Mouse (Mus musculus) Patski (cell line): Measurements from ENCODE around the gene Strip1. TPM values are rescaled to one million over a fixed set of nuclear protein-coding genes. Genes with fewer than 3 reads are reported as not detected.

Experiments
- ATAC-seq: fragments of 100-300 bp; one replicate; pipeline ENCODE4 v1.8.0; 2021
- CTCF ChIA-PET: fragments of 350-600 bp; sonication (Branson Sonifier 250); formaldehyde crosslinking; loops from one replicate; lab custom pipeline; 2022; ENCODE audit warnings: inconsistent platforms; lab: Charles Lee
- POLR2A ChIA-PET: fragments of 350-600 bp; sonication (Branson Sonifier 250); formaldehyde crosslinking; loops from one replicate; lab custom pipeline; 2022; ENCODE audit warnings: antibody characterized with exemption, inconsistent platforms; lab: Charles Lee
- DNase-seq: peaks from one replicate; pipeline ENCODE4 v3.0.0-alpha.2; 2011; ENCODE audit warnings: low read depth, low spot score
- H3K27me3 ChIP-seq: fragments of 371-371 bp; one replicate; pipeline ENCODE4 v1.5.1; 2021
- CTCF ChIP-seq: fragments of 100-300 bp; IDR thresholded peaks from one replicate; pipeline ENCODE4 v1.5.1; 2021
- in situ Hi-C: fragments of 300-500 bp; cut with MboI; formaldehyde crosslinking; loops from 3 replicates; pipeline ENCODE4 v1.11.1; 2018; ENCODE audit warnings: low pct_unique_long_range_greater_than_20kb, mixed read lengths
- polyA plus RNA-seq: library from polyadenylated mRNA; unstranded; gene quantifications from one replicate; pipeline ENCODE4 v1.2.3, GENCODE M21; 2021

Strip1 gene
- polyA plus RNA-seq, 1 experiment from 2014 or later, result 84.5 TPM

DNA sequence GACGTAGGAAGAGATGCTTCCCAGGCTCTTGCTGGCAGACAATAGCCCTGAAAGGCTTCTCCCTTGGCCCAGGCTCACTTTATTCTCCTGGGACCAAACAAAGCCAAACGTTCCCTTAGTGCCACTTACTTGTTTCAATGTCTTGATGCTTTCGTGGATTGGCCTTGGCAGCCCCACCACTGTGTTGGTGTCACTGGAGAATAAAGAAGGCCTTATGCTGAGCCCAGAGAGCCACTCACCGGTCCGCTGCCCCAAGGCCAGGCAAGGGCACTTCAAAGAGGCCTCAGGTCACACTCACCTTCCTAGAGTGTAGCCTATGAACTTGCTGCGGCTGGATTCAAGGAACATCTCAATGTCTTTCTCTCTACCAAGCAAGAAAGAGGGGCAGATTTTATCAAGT is 11.6 kb downstream of the Strip1 start:
- in situ Hi-C loops, result no loop called here
- no peak for ATAC-seq
- H3K27me3 ChIP-seq, result no peaks in the 10 kb centered on the region
- no peak for DNase-seq
- TF ChIP-seq CTCF, result no peak
- ChIA-PET CTCF (interaction anchor here (1.3 kb wide), 1 partner anchor 11 kb away, joined by 3 read pairs; the partner anchor contains the start of gene Gm10961), POLR2A (no interaction called here)

DNA sequence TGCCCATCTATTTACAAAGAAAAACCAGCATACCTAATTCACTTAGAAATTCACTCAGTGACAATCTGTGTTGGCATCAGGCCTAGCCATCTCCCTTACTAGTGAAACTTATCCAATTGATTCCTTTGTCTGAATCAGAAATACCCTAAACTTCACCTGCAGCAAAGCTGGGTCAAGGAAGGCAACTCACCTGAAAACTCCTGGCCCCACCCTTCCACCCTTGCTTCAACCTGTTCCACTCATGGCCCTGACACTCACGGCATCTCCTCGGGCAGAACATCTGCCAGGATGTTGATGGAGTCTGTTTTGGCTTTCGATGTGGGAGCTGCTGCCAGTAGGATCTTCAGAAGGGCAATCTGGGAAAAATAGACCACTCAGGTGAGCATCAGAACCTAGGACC is 13.7 kb downstream of the Strip1 start:
- TF ChIP-seq CTCF, result no peak

GRCm38 (mm10) chr3:107612902-107613525 is 18.5 kb downstream of the Strip1 start:
- ATAC-seq (peak; percentile 73), DNase-seq (peak; percentile 49)
- CTCF ChIA-PET, result interaction anchor here (0.7 to 6.6 kb wide), 21 partner anchors 11 to 251 kb away, joined by 3 to 57 read pairs (median 4); partner anchors contain the start of gene Ubl4b
- POLR2A ChIA-PET, result interaction anchor here (0.6 to 1.7 kb wide), 3 partner anchors 37 to 54 kb away, joined by 4 to 5 read pairs (median 4); no protein-coding TSS in a partner anchor
- no peak for TF ChIP-seq CTCF
- in situ Hi-C loops, result loop anchor here (5.0 kb wide), 1 partner anchor 41 kb away; no protein-coding TSS in a partner anchor
- H3K27me3 ChIP-seq, result no peaks in the 10 kb centered on the region

More for the DNA sequence above, 13.7 kb downstream of the Strip1 start:
- ATAC-seq (no peak), DNase-seq (no peak)
- no peaks in the 10 kb centered on the region for H3K27me3 ChIP-seq
- in situ Hi-C loops, result no loop called here
- ChIA-PET POLR2A (no interaction called here), CTCF (interaction anchor here (1.0 to 2.1 kb wide), 4 partner anchors 12 to 68 kb away, joined by 3 to 11 read pairs (median 3); no protein-coding TSS in a partner anchor)

DNA sequence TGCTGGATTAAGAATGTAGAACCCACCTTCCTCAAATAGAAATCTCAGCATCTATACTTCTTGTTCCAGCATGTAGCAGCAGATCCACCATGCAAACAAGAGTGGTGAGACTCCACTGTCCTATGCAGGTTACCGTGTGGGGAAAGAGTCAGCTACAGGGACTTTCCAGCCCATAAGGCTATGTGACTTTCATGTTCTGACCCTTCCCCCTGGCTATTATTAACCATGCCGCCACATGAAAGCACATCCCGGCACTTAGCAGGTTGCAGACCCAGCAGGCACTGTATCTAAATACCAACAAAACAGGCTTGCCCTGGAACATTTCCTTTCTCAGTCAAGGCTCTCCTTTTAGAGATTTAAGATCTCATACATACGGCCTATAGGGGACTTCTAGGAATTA is 20.1 kb downstream of the Strip1 start:
- in situ Hi-C loops, result loop anchor here (5.0 kb wide), 1 partner anchor 39 kb away; no protein-coding TSS in a partner anchor
- CTCF ChIA-PET, result interaction anchor here (1.5 to 6.6 kb wide), 4 partner anchors 14 to 61 kb away, joined by 9 to 57 read pairs (median 36); no protein-coding TSS in a partner anchor

GRCm38 (mm10) chr3:107609376-107609775 is 22.1 kb downstream of the Strip1 start:
- ATAC-seq (no peak), DNase-seq (no peak)
- no peak for TF ChIP-seq CTCF
- no peaks in the 10 kb centered on the region for H3K27me3 ChIP-seq
- ChIA-PET POLR2A (interaction anchor here (0.6 kb wide), 1 partner anchor 68 kb away, joined by 4 read pairs; no protein-coding TSS in a partner anchor), CTCF (interaction anchor here (0.7 to 1.4 kb wide), 3 partner anchors 29 to 257 kb away, joined by 3 to 5 read pairs (median 5); no protein-coding TSS in a partner anchor)
- in situ Hi-C loops, result no loop called here

More for the DNA sequence above, 20.1 kb downstream of the Strip1 start:
- no peaks in the 10 kb centered on the region for H3K27me3 ChIP-seq
- TF ChIP-seq CTCF, result no peak
- DNase-seq (no peak), ATAC-seq (no peak)
- POLR2A ChIA-PET, result interaction anchor here (0.7 kb wide), 1 partner anchor 12 kb away, joined by 3 read pairs; no protein-coding TSS in a partner anchor

- DNase-seq (no peak), ATAC-seq (no peak)
- no peak for TF ChIP-seq CTCF
- H3K27me3 ChIP-seq, result no peaks in the 10 kb centered on the region
- in situ Hi-C loops, result no loop called here
- ChIA-PET CTCF (interaction anchor here (0.7 to 1.4 kb wide), 4 partner anchors 29 to 258 kb away, joined by 3 to 5 read pairs (median 5); no protein-coding TSS in a partner anchor), POLR2A (interaction anchor here (0.6 kb wide), 1 partner anchor 67 kb away, joined by 4 read pairs; no protein-coding TSS in a partner anchor)
These were observed 22.7 kb downstream of the Strip1 start for GRCm38 (mm10) chr3:107608808-107609207.

- in situ Hi-C loops, result no loop called here
- ATAC-seq, result no peak
- no peak for TF ChIP-seq CTCF
- H3K27me3 ChIP-seq, result no peaks in the 10 kb centered on the region
- ChIA-PET CTCF (interaction anchor here (1.1 to 1.6 kb wide), 4 partner anchors 15 to 57 kb away, joined by 3 to 4 read pairs (median 3); no protein-coding TSS in a partner anchor), POLR2A (interaction anchor here (0.5 to 0.9 kb wide), 2 partner anchors 26 to 48 kb away, joined by 3 to 4 read pairs; no protein-coding TSS in a partner anchor)
- no peak for DNase-seq
These were observed 24.3 kb downstream of the Strip1 start for GRCm38 (mm10) chr3:107607221-107607620.

GRCm38 (mm10) chr3:107605304-107605703 is 26.2 kb downstream of the Strip1 start:
- CTCF ChIA-PET, result interaction anchor here (0.9 to 2.9 kb wide), 11 partner anchors 12 to 147 kb away, joined by 3 to 11 read pairs (median 4); no protein-coding TSS in a partner anchor
- in situ Hi-C loops, result no loop called here
- TF ChIP-seq CTCF, result no peak
- POLR2A ChIA-PET, result no interaction called here
- no peaks in the 10 kb centered on the region for H3K27me3 ChIP-seq
- peak; percentile 54 for ATAC-seq
- DNase-seq, result no peak

DNA sequence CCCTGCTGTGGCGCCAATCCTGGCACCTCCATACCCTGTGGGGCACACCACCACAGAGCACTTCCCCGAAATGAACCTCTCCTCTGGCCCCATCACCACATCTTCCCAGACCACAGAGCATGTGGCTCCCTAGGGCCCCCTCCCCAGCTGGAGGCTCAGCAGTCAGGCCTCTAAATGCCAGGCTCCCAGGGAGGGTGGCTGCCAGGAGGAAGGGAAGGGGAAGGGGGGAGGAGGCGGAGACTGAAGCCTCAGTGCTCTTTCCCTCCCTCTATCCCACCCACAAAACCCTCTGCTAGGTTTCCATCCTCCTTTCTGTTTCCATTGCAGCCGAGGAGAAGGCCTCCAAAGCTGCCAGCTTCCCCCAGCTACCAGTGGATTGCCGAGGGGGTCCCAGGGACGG is 31.4 kb downstream of the Strip1 start:
- in situ Hi-C loops, result no loop called here
- H3K27me3 ChIP-seq, result no peaks in the 10 kb centered on the region
- ChIA-PET POLR2A (interaction anchor here (0.7 to 1.3 kb wide), 2 partner anchors 11 to 21 kb away, joined by 3 read pairs; no protein-coding TSS in a partner anchor), CTCF (interaction anchor here (1.4 to 5.7 kb wide), 5 partner anchors 12 to 48 kb away, joined by 3 to 39 read pairs (median 8); no protein-coding TSS in a partner anchor)
- no peak for ATAC-seq
- no peak for TF ChIP-seq CTCF
- DNase-seq, result no peak

DNA sequence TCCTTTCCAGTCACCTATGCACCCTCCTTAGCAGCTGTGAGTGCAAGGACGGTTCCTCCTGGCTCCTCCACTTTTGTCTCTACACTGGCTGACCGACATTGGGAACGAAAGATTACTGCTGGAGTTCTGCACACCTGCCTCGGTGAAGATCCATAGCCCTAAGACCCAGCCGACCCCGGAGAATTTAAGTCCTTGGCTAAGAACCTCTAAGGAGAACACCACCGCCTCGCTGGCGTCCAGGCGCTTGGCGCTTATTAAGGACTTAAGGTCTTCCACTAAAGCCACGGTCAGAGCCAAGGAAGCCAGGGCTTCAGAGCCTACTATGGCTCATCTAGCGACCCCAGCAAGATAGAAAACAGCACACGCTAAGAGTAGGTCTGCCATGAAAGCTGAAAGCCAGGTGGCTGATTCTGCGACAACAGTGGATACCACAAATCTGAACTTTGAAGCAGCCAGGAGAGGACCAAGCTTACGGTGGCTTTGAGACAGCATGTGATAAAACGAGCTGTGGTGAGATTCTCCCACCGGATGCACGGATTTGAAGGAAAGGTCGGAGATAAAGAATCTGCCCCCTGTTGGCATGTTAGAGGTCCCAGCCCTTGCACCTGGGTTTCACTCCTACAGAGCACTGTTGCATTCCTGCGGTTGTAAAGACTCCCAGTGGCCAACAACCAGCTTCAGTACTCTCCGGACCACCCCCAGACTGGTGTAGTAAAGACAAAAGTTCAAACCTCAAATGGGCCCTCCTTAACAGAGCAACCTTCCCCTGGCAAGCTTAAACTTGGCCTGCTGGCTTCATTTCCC is 33.7 kb downstream of the Strip1 start:
- DNase-seq, result no peak
- ChIA-PET POLR2A (no interaction called here), CTCF (interaction anchor here (0.8 to 2.6 kb wide), 6 partner anchors 12 to 49 kb away, joined by 3 to 13 read pairs (median 3); no protein-coding TSS in a partner anchor)
- no peaks in the 10 kb centered on the region for H3K27me3 ChIP-seq
- no peak for ATAC-seq
- TF ChIP-seq CTCF, result no peak
- in situ Hi-C loops, result no loop called here
